Mouse (Mus musculus): Measurements from ENCODE around the gene Ccdc24.

DNA sequence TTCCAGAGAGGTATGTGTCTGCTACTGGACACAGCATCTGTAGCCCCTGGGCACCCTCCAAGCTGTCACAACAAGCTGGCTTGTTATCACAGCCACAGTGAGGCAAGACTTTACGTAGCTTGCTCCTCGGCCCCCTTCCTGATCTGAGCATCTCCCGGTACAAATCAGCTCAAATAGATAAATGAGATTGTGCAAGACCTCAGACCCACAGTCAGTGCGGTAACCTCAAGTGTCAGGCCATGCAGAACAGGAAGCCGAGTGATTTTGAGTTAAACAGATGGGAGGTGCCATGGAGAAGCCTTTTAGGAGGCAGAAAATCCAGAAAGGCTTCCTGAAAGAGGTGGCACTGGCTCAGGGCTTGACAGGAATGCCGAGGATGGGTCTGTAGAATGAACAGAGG lies 5.4 kb downstream of the Ccdc24 start:
- TF ChIP-seq CTCF (IDR thresholded peaks at IDR 0.05; ENCODE audit: low read depth) (no peak), EP300 (optimal IDR thresholded peaks at IDR 0.05) (no peak)
